Mouse (Mus musculus) hindbrain, embryonic 11.5 days (tissue): ENCODE measurements at regions not wholly inside any gene's neighbourhood (a gene's known extent, or its start where the extent isn't known, plus 50 kb on each side); places are given as distances from the start of the nearest gene placed in this dataset.

Source experiments
- ATAC-seq: fragments of 200-750 bp; cut with Nextera tagmentation; 2 replicates; pipeline ENCODE4 v1.8.0; 2017; ENCODE audit warnings: mild to moderate bottlenecking, moderate TSS enrichment, moderate library complexity; ENCODE audit not compliant: low FRiP score
- DNase-seq: peaks from one replicate; pipeline ENCODE4 v3.0.0-alpha.2; 2015; ENCODE audit warnings: low spot score
- H3K27ac ChIP-seq: fragments of 300-500 bp; sonication (generic); 2 replicates; pipeline ENCODE4 v1.5.1; 2014; ENCODE audit warnings: mild to moderate bottlenecking, low read depth, low read length
- H3K27me3 ChIP-seq: fragments of 300-500 bp; sonication (generic); 2 replicates; pipeline ENCODE4 v1.6.1; 2014; ENCODE audit warnings: mild to moderate bottlenecking, low read length, moderate library complexity, mixed read lengths; ENCODE audit not compliant: control insufficient read depth, insufficient read depth
- H3K36me3 ChIP-seq: fragments of 300-500 bp; sonication (generic); 2 replicates; pipeline ENCODE4 v1.6.1; 2014; ENCODE audit warnings: mild to moderate bottlenecking, low read length, moderate library complexity, mixed read lengths; ENCODE audit not compliant: control insufficient read depth, insufficient read depth
- H3K4me1 ChIP-seq: fragments of 300-500 bp; sonication (generic); replicated peaks from 2 replicates; pipeline ENCODE4 v1.6.1; 2014; ENCODE audit warnings: low read length, mixed read lengths; ENCODE audit not compliant: control insufficient read depth, insufficient read depth
- H3K4me2 ChIP-seq: fragments of 300-500 bp; sonication (generic); replicated peaks from 2 replicates; pipeline ENCODE4 v1.6.1; 2014; ENCODE audit warnings: mild to moderate bottlenecking, low read depth, low read length
- H3K4me3 ChIP-seq: fragments of 300-500 bp; sonication (generic); 2 replicates; pipeline ENCODE4 v1.5.1; 2014; ENCODE audit warnings: low read depth, low read length
- H3K9ac ChIP-seq: fragments of 300-500 bp; sonication (generic); 2 replicates; pipeline ENCODE4 v1.6.1; 2014; ENCODE audit warnings: low read depth, low read length
- H3K9me3 ChIP-seq: fragments of 300-500 bp; sonication (generic); 2 replicates; pipeline ENCODE4 v1.6.1; 2016; ENCODE audit warnings: low read length; ENCODE audit not compliant: control insufficient read depth
- WGBS: fragments of 180-500 bp; shearing (Covaris S2); extraction: QIAGEN DNeasy Blood & Tissue Kit; methylation state at CpG from one replicate; pipeline ENCODE4 v1.1.7; 2014; 5-methylcytosine and 5-hydroxymethylcytosine counted together

DNA sequence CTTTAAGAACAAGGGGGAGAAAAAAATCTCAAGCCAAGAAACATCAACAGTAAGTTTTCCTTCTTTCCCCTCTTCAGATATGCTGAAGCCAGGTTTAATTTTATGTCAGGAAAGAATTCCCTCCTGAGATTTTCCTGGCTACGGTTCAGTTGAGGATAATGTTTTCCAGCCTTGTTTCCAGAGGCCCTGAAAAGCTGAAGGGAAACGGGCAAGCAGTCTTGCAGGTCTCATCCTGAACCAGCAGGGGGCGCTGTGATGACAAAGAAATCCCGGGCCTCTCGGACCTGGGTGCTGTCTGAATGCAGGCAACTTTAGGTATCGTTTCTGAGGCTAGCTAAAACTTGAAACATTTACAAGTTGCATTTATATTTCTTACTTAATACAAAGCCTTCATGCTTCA, 61.5 kb upstream of the Dab2 start:
- Histone ChIP-seq H3K9ac (no peak overlapping the region), H3K4me1 (no peaks in the 10 kb centered on the region), H3K27ac (no peak overlapping the region), H3K9me3 (no peaks in the 10 kb centered on the region), H3K4me2 (no peak overlapping the region), H3K27me3 (no peaks in the 10 kb centered on the region), H3K4me3 (no peak overlapping the region), H3K36me3 (no peaks in the 10 kb centered on the region)
- ATAC-seq (peak; percentile 63), DNase-seq (peak; percentile 88)
- 10% methylated on average over 6 of the region's 6 CpGs for WGBS

- Histone ChIP-seq H3K36me3 (no peaks in the 10 kb centered on the region), H3K27me3 (no peaks in the 10 kb centered on the region), H3K4me2 (no peak overlapping the region), H3K4me3 (no peak overlapping the region), H3K9ac (no peak overlapping the region), H3K4me1 (no peaks in the 10 kb centered on the region), H3K27ac (no peak overlapping the region), H3K9me3 (no peaks in the 10 kb centered on the region)
- ATAC-seq (no peak), DNase-seq (no peak)
- 93% methylated on average over 3 of the region's 3 CpGs for WGBS
Observed at GRCm38 (mm10) chr15:6238755-6239154, 60.8 kb upstream of the Dab2 start.

DNA sequence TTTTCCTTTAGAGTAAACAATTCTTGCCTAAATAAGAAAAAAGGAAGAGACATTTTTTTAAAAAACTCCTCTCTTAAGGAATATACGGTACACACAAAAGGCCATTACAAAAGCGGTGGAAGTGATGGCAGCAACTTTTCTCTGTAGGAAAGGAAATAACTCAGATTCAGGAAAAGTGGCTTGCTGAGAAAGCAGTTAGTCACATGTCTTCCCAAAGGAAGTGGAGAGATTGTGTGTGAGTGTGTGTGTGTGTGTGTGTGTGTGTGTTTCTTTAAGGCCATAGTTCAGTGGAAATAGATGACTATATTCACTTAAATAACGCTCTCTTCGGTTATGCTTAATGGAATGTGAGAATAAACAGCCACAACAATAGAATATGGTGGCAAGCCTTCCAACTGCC, 57.5 kb upstream of the Dab2 start:
- no peak overlapping the region for H3K4me3 ChIP-seq
- no peak overlapping the region for H3K27ac ChIP-seq
- no peaks in the 10 kb centered on the region for H3K27me3 ChIP-seq
- DNase-seq (no peak), ATAC-seq (no peak)
- H3K9ac ChIP-seq = no peak overlapping the region
- H3K4me1 ChIP-seq = no peaks in the 10 kb centered on the region
- 82% methylated on average over 4 of the region's 4 CpGs for WGBS
- no peaks in the 10 kb centered on the region for H3K36me3 ChIP-seq
- H3K4me2 ChIP-seq = no peak overlapping the region
- no peaks in the 10 kb centered on the region for H3K9me3 ChIP-seq

DNA sequence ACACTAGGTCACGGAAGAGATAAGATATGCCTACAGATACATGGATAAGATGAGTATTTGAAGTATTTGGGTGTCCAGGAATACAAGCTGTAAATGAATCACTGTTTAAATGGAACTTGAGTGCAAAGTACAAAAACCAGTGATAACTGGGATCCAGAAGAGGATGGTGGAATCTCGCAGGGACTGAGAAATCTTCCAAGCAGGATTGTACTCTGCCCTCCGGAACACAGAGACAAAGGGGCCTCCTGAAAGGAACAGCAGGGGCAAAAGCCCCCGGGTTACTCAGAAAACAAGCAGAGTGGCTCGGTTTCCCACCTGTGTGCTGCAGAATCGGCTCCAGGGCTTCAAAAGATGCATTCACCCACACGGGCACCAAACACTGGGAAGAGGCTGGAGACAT, 55.2 kb upstream of the Dab2 start:
- ATAC-seq = no peak
- H3K36me3 ChIP-seq = no peaks in the 10 kb centered on the region

GRCm38 (mm10) chr15:6245950-6246894, 53.4 kb upstream of the Dab2 start:
- H3K27me3 ChIP-seq = no peaks in the 10 kb centered on the region
- H3K4me2 ChIP-seq = no peak overlapping the region
- H3K9me3 ChIP-seq = no peaks in the 10 kb centered on the region
- H3K9ac ChIP-seq = no peak overlapping the region
- ATAC-seq (no peak; the same call in 1 of the 2 replicates), DNase-seq (no peak)
- H3K4me3 ChIP-seq = no peak overlapping the region
- H3K4me1 ChIP-seq = no peaks in the 10 kb centered on the region
- H3K27ac ChIP-seq = no peak overlapping the region
- WGBS = 74% methylated on average over 9 of the region's 9 CpGs
- H3K36me3 ChIP-seq = no peaks in the 10 kb centered on the region

More for the DNA sequence above, 55.2 kb upstream of the Dab2 start:
- WGBS = 29% methylated on average over 7 of the region's 7 CpGs
- Histone ChIP-seq H3K4me3 (no peak overlapping the region), H3K27ac (no peak overlapping the region), H3K9me3 (no peaks in the 10 kb centered on the region), H3K27me3 (no peaks in the 10 kb centered on the region), H3K4me2 (no peak overlapping the region), H3K9ac (no peak overlapping the region), H3K4me1 (no peaks in the 10 kb centered on the region)
- DNase-seq = no peak

GRCm38 (mm10) chr15:6248470-6248869, 51.1 kb upstream of the Dab2 start:
- no peak for ATAC-seq
- no peak for DNase-seq
- no peak overlapping the region for H3K4me2 ChIP-seq
- no peaks in the 10 kb centered on the region for H3K9me3 ChIP-seq
- H3K4me1 ChIP-seq = no peaks in the 10 kb centered on the region
- WGBS = 88% methylated on average over 4 of the region's 4 CpGs
- H3K9ac ChIP-seq = no peak overlapping the region
- no peak overlapping the region for H3K27ac ChIP-seq
- H3K27me3 ChIP-seq = no peaks in the 10 kb centered on the region
- H3K36me3 ChIP-seq = no peaks in the 10 kb centered on the region
- no peak overlapping the region for H3K4me3 ChIP-seq
